Mouse (Mus musculus) megakaryocyte, embryonic 14.5 days (primary cell): ENCODE data around the gene Slc34a3. TPM values are rescaled to one million over a fixed set of nuclear protein-coding genes. Genes with fewer than 3 reads are reported as not detected.

Experiments
- H3K27me3 ChIP-seq: replicated peaks from 2 replicates; pipeline ENCODE3; 2012; ENCODE audit warnings: inconsistent platforms
- H3K36me3 ChIP-seq: replicated peaks from 2 replicates; pipeline ENCODE3; 2012; ENCODE audit warnings: low read length, inconsistent platforms, mixed read lengths
- H3K4me1 ChIP-seq: 2 replicates; pipeline ENCODE4 v1.6.1; 2012; ENCODE audit warnings: inconsistent platforms
- H3K4me3 ChIP-seq: replicated peaks from 2 replicates; pipeline ENCODE3; 2012; ENCODE audit warnings: moderate library complexity, mild to moderate bottlenecking, inconsistent platforms
- H3K9me3 ChIP-seq: 2 replicates; pipeline ENCODE4 v1.6.1; 2012; ENCODE audit warnings: inconsistent platforms
- FLI1 ChIP-seq: IDR thresholded peaks from 2 replicates; pipeline ENCODE4 v1.6.1; 2012; ENCODE audit warnings: low read length, inconsistent platforms, mixed read lengths
- GATA1 ChIP-seq: IDR thresholded peaks from 3 replicates; pipeline ENCODE4 v1.6.1; 2012; ENCODE audit warnings: mixed read lengths, low read length, inconsistent platforms, borderline replicate concordance
- polyA plus RNA-seq: library from polyadenylated mRNA; stranded (reverse); fragments of >175 nt; gene quantifications from 2 replicates; pipeline ENCODE4 v1.2.3, GENCODE M21; 2012; ENCODE audit warnings: low replicate concordance; ENCODE audit not compliant: insufficient read depth

Slc34a3 gene
- not detected in 2 replicates for polyA plus RNA-seq

DNA sequence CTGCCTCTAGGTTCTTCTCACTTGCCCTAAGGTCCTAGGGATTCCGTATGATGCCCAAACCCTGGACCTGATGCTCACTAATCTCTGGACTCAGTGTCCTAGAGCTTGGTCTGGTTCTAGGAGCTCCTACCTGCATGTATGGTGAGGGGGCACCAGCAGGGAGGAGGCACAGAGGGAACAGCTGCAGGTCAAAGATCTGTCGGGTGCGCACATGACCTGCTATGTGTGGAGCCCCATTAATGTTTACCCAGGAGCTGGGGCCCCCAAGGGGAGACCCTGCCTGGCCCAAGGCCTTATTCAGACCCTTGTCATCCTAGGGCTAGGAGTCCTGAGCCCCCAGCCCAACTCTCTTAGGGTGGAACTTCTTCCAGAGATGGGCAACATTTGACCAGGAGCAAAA, at the start of gene Slc34a3:
Gene Slc34a3, minus strand, starts transcription at position 315 of the 400 bp plus-strand sequence.
- peaks cover 80% of the 10 kb centered on the region for H3K27me3 ChIP-seq
- no peaks in the 10 kb centered on the region for H3K9me3 ChIP-seq
- H3K4me3 ChIP-seq = no peak within 1 kb of the TSS
- H3K36me3 ChIP-seq = no peaks in the 10 kb centered on the region
- peaks cover 50% of the 10 kb centered on the region for H3K4me1 ChIP-seq
- TF ChIP-seq GATA1 (no peak), FLI1 (no peak)

DNA sequence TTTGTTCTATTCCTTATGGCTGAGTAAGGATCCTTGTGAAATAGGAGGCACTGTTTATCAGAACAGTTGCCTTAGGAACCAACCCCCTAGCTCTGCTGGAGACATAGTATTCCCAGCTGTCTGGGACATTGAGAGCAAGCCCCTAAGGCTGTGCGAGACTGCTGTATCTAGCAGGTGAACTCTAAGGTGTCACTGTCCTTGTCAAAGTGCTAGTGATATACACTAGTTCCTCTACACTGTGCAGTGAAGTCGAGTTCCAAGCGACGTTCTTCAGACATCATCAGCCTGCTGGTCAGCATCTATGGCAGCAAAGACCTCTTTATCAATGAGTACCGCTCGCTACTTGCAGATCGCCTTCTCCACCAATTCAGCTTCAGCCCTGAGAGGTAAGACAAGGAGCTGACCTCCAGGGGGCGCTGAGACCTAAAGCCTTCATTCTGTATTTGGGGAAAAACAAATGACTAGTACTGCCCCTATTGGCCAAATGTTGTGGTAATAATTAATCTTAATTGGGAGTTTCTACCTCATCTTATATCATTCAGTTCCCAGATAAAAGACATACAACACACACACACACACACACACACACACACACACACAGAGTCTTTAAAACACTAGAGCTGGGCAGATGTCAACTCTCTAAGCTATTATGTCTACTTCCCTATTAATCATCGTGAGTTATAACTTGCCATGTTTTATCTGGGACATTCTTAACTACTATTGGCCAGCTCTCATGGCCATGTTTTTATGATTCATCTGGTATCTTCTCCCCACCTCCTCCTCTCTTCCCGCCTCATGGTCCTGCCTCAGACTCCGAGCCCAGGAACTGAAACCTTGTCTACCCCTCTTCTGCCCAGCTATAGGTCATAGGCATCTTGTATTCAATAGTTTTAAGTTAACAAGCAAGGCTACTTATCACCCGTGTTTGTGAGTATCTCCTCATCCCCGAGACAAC, 45.0 kb upstream of the Slc34a3 start:
- H3K27me3 ChIP-seq = no peaks in the 10 kb centered on the region
- no peaks in the 10 kb centered on the region for H3K9me3 ChIP-seq
- H3K36me3 ChIP-seq = peaks cover 97% of the 10 kb centered on the region
- TF ChIP-seq GATA1 (no peak), FLI1 (no peak)
- H3K4me1 ChIP-seq = peaks cover 10% of the 10 kb centered on the region; the same call in 1 of the 2 replicates
- H3K4me3 ChIP-seq = no peak overlapping the region

DNA sequence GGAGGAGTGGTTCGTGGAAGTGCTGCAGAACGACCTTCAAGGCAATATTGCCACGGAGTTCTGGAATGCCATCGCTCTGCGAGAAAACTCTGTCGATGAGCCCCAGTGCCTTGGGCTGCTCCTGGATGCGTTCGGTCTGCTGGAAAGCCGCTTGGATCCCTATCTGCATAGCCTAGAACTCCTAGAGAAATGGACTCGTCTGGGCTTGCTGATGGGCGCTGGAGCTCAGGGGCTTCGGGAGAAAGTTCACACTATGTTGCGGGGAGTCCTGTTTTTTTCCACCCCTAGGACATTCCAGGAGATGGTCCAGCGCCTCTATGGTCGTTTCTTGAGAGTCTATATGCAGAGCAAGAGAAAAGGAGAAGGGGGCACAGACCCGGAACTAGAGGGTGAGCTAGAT, 38.8 kb upstream of the Slc34a3 start:
- H3K4me1 ChIP-seq = peaks cover 65% of the 10 kb centered on the region
- H3K27me3 ChIP-seq = no peaks in the 10 kb centered on the region
- H3K9me3 ChIP-seq = no peaks in the 10 kb centered on the region
- no peak for TF ChIP-seq GATA1
- no peak for TF ChIP-seq FLI1
- peak overlapping the region; percentile 97 for H3K4me3 ChIP-seq
- peaks cover 80% of the 10 kb centered on the region for H3K36me3 ChIP-seq

DNA sequence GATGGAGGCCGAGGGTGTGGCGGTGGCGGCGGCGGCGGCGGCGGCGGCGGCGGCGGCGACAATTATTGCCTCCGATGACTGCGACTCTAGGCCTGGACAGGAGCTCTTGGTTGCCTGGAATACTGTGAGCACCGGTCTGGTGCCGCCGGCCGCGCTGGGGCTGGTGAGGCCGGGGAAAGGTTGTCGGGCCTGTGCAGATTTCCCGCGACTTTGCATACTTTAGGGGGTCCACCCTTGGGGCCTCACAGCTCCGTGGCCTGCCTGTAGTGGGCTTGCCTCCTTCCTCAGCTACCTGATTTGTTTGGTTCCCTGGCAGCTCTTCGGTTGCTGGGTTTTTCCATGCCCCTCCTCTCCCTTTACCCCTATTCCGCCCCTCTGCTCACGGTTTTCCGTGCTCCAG, 38.4 kb upstream of the Slc34a3 start:
- H3K4me1 ChIP-seq = peaks cover 70% of the 10 kb centered on the region
- H3K36me3 ChIP-seq = peaks cover 80% of the 10 kb centered on the region
- no peaks in the 10 kb centered on the region for H3K9me3 ChIP-seq
- no peaks in the 10 kb centered on the region for H3K27me3 ChIP-seq
- peak overlapping the region; percentile 97 for H3K4me3 ChIP-seq
- TF ChIP-seq FLI1 = no peak
- no peak for TF ChIP-seq GATA1

DNA sequence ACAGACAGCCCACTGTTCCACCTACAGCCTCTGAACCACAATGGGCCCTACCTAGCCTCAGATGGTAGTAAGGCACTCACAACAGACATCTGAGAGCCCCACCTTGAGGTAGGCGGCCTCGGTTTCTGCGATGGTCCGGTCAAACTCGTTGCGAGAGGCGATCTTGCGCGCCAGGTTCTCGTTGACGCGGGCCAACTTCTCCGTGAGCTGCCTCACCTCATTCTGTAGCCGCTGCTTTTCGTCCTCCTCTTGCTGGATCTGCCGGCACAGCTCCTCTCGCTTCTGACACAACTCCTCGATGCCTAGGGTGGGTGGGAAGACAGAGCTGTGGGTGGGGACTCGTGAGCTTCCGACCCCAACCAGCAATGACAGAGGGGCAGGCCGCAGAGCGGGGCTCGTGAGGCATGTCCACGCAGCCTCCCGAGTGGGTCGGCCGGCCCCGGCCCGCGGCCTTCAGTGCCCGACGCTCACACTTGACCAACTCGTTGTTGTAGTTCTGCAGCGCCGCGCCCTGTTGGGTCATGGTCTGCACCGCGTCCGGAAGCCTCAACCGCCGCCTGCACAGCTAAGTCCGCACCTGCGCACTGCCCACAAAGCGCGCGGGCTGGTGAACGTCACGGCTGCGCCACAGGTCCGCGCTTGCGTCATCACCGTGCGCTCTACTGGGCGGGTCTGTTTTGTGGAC, 37.8 kb upstream of the Slc34a3 start, which contains the start of the genes Ssna1 and Anapc2:
Gene Ssna1, minus strand, starts transcription at position 612 of the 685 bp plus-strand sequence.
Gene Anapc2, plus strand, starts transcription at position 652 of the 685 bp plus-strand sequence.
- no peaks in the 10 kb centered on the region for H3K27me3 ChIP-seq
- peaks cover 80% of the 10 kb centered on the region for H3K36me3 ChIP-seq
- peak within 1 kb of the TSS; percentile 97 for H3K4me3 ChIP-seq
- peaks cover 76% of the 10 kb centered on the region for H3K4me1 ChIP-seq
- H3K9me3 ChIP-seq = no peaks in the 10 kb centered on the region
- no peak for TF ChIP-seq FLI1
- TF ChIP-seq GATA1 = no peak

DNA sequence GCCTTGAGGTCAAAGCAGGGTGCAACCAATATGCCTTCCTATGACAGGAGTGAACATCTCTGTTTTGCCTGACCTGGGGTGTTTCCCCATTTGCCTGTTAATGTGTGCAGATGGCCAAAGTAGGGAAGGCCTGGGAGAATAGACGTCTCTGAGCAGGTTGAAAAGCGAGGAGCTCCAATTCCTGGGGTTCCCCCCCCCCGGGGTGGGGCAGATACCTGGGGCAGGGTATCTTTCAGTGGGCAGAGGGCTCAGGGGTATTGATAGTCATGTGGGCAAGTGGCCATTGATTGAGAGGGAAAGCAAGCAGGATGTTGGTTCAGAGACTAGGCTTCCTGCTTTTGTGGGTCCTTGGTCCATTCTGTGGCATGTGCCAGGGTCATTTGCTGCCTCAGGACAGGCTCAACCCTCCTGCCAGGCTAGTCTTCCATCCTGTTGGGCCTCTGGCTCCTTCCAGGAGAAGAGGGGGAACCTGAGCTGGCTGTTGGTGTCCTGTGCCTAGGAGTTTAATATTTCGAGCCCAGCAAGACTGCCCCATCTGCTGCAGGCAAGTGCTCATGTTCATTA, 33.7 kb upstream of the Slc34a3 start:
- Histone ChIP-seq H3K27me3 (no peaks in the 10 kb centered on the region), H3K4me3 (no peak overlapping the region), H3K9me3 (no peaks in the 10 kb centered on the region), H3K4me1 (peaks cover 93% of the 10 kb centered on the region), H3K36me3 (peaks cover 58% of the 10 kb centered on the region)
- TF ChIP-seq FLI1 (no peak), GATA1 (no peak)

DNA sequence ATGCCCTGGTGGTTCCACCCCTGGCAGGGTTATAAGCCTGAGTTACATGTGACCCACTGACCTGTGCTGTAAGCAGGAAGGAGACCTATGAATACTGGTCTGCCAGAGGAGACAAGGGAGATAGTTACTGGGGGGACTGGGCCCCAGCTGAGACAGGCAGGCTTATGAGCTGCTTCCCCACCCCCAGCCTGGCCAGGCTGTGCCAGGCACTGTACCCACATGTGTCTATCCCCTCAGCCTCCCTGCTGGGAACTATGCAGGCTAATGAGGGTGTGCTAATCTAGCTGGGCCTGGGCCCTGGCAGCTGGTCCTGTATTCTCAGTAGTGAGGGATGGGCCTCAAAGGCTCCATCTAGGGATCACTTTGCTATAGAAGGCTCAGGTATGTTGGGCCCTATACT, 33.1 kb upstream of the Slc34a3 start:
- peaks cover 92% of the 10 kb centered on the region for H3K4me1 ChIP-seq
- H3K27me3 ChIP-seq = no peaks in the 10 kb centered on the region
- H3K4me3 ChIP-seq = peak overlapping the region; percentile 51
- TF ChIP-seq GATA1 (no peak), FLI1 (no peak)
- H3K36me3 ChIP-seq = peaks cover 58% of the 10 kb centered on the region
- H3K9me3 ChIP-seq = no peaks in the 10 kb centered on the region

DNA sequence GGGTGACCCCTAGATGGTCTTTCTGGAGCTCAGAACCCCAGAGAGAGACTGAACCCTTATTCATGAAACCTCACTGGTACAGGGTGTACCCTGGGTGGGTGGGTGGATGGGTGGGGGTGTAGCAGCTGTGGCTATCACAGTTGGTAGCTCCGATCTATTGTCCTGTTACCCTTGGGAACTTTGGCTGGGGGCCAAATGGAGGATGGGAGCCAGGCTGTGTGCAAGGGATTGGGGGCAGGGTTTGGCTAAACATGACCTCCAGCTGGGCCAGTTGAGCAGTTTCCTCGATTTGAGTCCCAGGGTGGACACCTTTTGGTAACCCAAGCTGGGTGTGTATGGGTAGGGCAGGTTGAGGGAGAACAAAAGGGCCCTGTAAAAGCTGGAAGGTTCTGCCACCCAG, 32.6 kb upstream of the Slc34a3 start:
- peaks cover 96% of the 10 kb centered on the region for H3K4me1 ChIP-seq
- no peaks in the 10 kb centered on the region for H3K27me3 ChIP-seq
- peaks cover 58% of the 10 kb centered on the region for H3K36me3 ChIP-seq
- TF ChIP-seq FLI1 (no peak), GATA1 (no peak)
- H3K4me3 ChIP-seq = peak overlapping the region; percentile 88
- no peaks in the 10 kb centered on the region for H3K9me3 ChIP-seq

DNA sequence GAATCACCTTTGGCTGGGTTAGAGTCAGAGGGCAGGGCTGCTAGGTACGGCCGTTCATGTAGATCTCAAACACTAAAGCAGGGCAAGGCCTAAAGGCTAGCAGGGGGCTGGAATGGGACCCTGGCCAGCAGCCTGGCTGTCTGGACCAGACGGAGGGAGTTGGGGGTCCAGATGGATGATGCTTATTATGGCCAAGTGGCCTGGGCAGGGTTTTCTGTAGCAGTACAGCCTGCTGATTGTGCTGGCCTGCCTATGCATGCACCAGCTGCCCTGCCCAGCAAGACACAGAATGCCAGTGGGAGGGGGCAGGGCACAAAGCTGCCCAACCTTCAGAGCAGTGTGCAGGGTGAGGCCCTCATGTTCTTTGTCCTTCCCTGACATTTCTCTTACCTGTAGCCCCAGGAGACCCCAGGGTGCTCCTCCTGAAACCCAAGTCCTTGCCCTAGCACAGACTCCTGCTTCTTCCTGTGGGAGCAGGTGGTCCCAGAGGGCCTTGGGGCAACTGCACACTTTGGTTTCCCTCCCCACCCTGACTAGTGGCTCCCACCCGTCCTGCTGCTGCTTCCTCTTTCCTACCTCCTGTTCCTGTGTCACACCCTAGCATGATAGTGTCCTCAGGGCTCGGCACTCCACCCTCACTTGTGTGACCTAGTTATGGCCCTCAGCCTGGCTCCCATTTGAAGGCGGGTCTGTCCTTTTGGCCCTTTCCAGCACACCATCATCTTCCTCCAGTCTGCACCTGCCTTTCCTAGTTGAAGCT, 31.9 kb upstream of the Slc34a3 start:
- Histone ChIP-seq H3K4me1 (peaks cover 95% of the 10 kb centered on the region), H3K36me3 (peaks cover 58% of the 10 kb centered on the region)

DNA sequence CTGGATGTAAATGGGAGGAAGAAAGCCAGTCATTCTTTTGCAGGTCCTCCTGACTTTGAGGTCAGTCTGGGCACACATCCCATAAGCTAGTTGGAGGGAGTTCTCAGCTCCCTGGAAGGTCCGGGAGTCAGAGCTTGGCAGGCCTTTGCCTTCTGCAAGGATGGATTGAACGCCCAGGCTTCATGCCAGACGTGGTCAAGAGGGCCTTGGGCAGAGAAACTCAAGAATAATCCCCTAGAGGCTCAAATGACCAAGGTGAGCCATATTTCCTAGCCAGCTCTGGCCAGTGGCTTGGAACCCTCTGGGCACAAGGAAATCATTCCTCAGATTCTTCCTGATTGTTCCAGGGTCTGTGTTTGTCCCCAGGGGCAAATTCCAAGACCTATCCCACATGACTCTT, 30.7 kb upstream of the Slc34a3 start:
- H3K36me3 ChIP-seq = peaks cover 46% of the 10 kb centered on the region
- no peaks in the 10 kb centered on the region for H3K9me3 ChIP-seq
- H3K4me1 ChIP-seq = peaks cover 83% of the 10 kb centered on the region
- peak overlapping the region; percentile 76 for H3K4me3 ChIP-seq
- H3K27me3 ChIP-seq = no peaks in the 10 kb centered on the region
- TF ChIP-seq FLI1 = no peak
- no peak for TF ChIP-seq GATA1

More for the DNA sequence above, 31.9 kb upstream of the Slc34a3 start:
- no peak for TF ChIP-seq GATA1
- no peak for TF ChIP-seq FLI1
- H3K27me3 ChIP-seq = no peaks in the 10 kb centered on the region
- no peaks in the 10 kb centered on the region for H3K9me3 ChIP-seq
- peak overlapping the region; percentile 88 for H3K4me3 ChIP-seq
